Mouse (Mus musculus) MEL (cell line): ENCODE data around the gene Cep350.

ENCODE experiments used
- CTCF ChIP-seq, 3 experiments: IDR thresholded peaks in 2 of 3; conservative IDR thresholded peaks in 1 of 3; 2 replicates each; pipeline ENCODE4 v1.5.1; 2011 to 2012; ENCODE audit warnings: low read length in 3 of 3, low read depth in 2 of 3, mild to moderate bottlenecking in 2 of 3, improper control_type of control experiment in 1 of 3, inconsistent platforms in 1 of 3, mixed read lengths in 1 of 3, moderate library complexity in 1 of 3; ENCODE audit not compliant: control insufficient read depth in 1 of 3, insufficient read depth in 1 of 3, poor library complexity in 1 of 3, severe bottlenecking in 1 of 3
- ELF1 ChIP-seq: IDR thresholded peaks from 2 replicates; pipeline ENCODE4 v1.6.1; 2014; ENCODE audit warnings: low read depth, mild to moderate bottlenecking, inconsistent platforms, low read length, improper control_type of control experiment, moderate library complexity
- ZC3H11A ChIP-seq: IDR thresholded peaks from 2 replicates; pipeline ENCODE4 v1.6.1; 2012; ENCODE audit warnings: low read depth, mild to moderate bottlenecking, inconsistent platforms, low read length, improper control_type of control experiment

- TF ChIP-seq ELF1: no peak
- no peak for TF ChIP-seq ZC3H11A
- TF ChIP-seq CTCF (IDR thresholded peaks at IDR 0.05 in 2 of 3, conservative IDR thresholded peaks at IDR 0.05 in 1 of 3; ENCODE audit: control insufficient read depth in 1 of 3, insufficient read depth in 1 of 3, low read depth in 2 of 3, low read length in 3 of 3, poor library complexity in 1 of 3, severe bottlenecking in 1 of 3): no peak
Observed at GRCm38 (mm10) chr1:155995612-155996011, 22.6 kb upstream of the Cep350 start.
